Mouse (Mus musculus): ENCODE results near the gene Cpne7. TPM values are rescaled to one million over a fixed set of nuclear protein-coding genes. Genes with fewer than 3 reads are reported as not detected.

The Cpne7 gene
- polyA plus RNA-seq, 1 experiment from 2014 or later = 0.46 TPM

- H3K36me3 ChIP-seq (ENCODE audit: control insufficient read depth, insufficient read depth) = no peaks in the 10 kb centered on the region
- H3K27ac ChIP-seq (ENCODE audit: low read depth, low read length) = no peak overlapping the region
- H3K4me2 ChIP-seq (replicated peaks; ENCODE audit: low read depth) = no peak overlapping the region
- no peaks in the 10 kb centered on the region for H3K4me1 ChIP-seq (replicated peaks; ENCODE audit: control insufficient read depth, insufficient read depth, low read length)
- H3K9me3 ChIP-seq (ENCODE audit: control insufficient read depth) = no peaks in the 10 kb centered on the region
- H3K9ac ChIP-seq (ENCODE audit: low read depth, low read length) = no peak overlapping the region
- no peak for ATAC-seq
- H3K4me3 ChIP-seq (ENCODE audit: low read depth, low read length) = no peak overlapping the region
- WGBS = 77% methylated on average over 5 of the region's 5 CpGs
- H3K27me3 ChIP-seq (replicated peaks; ENCODE audit: control insufficient read depth, insufficient read depth, low read length) = peaks cover 36% of the 10 kb centered on the region; the same call in 1 of the 2 replicates
- no peak for TF ChIP-seq CTCF (IDR thresholded peaks at IDR 0.05; ENCODE audit: low read depth)
Observed at GRCm38 (mm10) chr8:123122670-123123069, 5.5 kb downstream of the Cpne7 start.

GRCm38 (mm10) chr8:123126193-123126816 is 9.1 kb downstream of the Cpne7 start:
- Histone ChIP-seq H3K9me3 (ENCODE audit: control insufficient read depth) (no peaks in the 10 kb centered on the region), H3K9ac (ENCODE audit: low read depth, low read length) (no peak overlapping the region), H3K4me2 (replicated peaks; ENCODE audit: low read depth) (peak overlapping the region; percentile 57), H3K27me3 (replicated peaks; ENCODE audit: control insufficient read depth, insufficient read depth, low read length) (0 out of 2 replicates have a peak, but pooled peaks cover 18% of the 10 kb centered on the region), H3K36me3 (ENCODE audit: control insufficient read depth, insufficient read depth) (no peaks in the 10 kb centered on the region), H3K4me1 (replicated peaks; ENCODE audit: control insufficient read depth, insufficient read depth, low read length) (no peaks in the 10 kb centered on the region), H3K4me3 (ENCODE audit: low read depth, low read length) (peak overlapping the region; percentile 23), H3K27ac (ENCODE audit: low read depth, low read length) (no peak overlapping the region)
- 6% methylated on average over 19 of the region's 19 CpGs for WGBS
- TF ChIP-seq CTCF (IDR thresholded peaks at IDR 0.05; ENCODE audit: low read depth) = no peak
- ATAC-seq = peak; percentile 72

GRCm38 (mm10) chr8:123131041-123131440 is 13.9 kb downstream of the Cpne7 start:
- H3K9ac ChIP-seq (ENCODE audit: low read depth, low read length) = no peak overlapping the region
- no peak for TF ChIP-seq CTCF (IDR thresholded peaks at IDR 0.05; ENCODE audit: low read depth)
- H3K27me3 ChIP-seq (replicated peaks; ENCODE audit: control insufficient read depth, insufficient read depth, low read length) = 0 out of 2 replicates have a peak, but pooled peaks cover 5% of the 10 kb centered on the region
- 55% methylated on average over 9 of the region's 9 CpGs for WGBS
- no peak overlapping the region for H3K4me2 ChIP-seq (replicated peaks; ENCODE audit: low read depth)
- H3K36me3 ChIP-seq (ENCODE audit: control insufficient read depth, insufficient read depth) = no peaks in the 10 kb centered on the region
- no peaks in the 10 kb centered on the region for H3K4me1 ChIP-seq (replicated peaks; ENCODE audit: control insufficient read depth, insufficient read depth, low read length)
- no peak for ATAC-seq
- no peak overlapping the region for H3K4me3 ChIP-seq (ENCODE audit: low read depth, low read length)
- H3K9me3 ChIP-seq (ENCODE audit: control insufficient read depth) = no peaks in the 10 kb centered on the region
- H3K27ac ChIP-seq (ENCODE audit: low read depth, low read length) = no peak overlapping the region

GRCm38 (mm10) chr8:123132953-123133352 is 15.8 kb downstream of the Cpne7 start:
- H3K4me3 ChIP-seq (ENCODE audit: low read depth, low read length) = no peak overlapping the region
- no peaks in the 10 kb centered on the region for H3K4me1 ChIP-seq (replicated peaks; ENCODE audit: control insufficient read depth, insufficient read depth, low read length)
- no peak for ATAC-seq
- no peak overlapping the region for H3K9ac ChIP-seq (ENCODE audit: low read depth, low read length)
- H3K36me3 ChIP-seq (ENCODE audit: control insufficient read depth, insufficient read depth) = no peaks in the 10 kb centered on the region
- H3K4me2 ChIP-seq (replicated peaks; ENCODE audit: low read depth) = no peak overlapping the region
- no peak overlapping the region for H3K27ac ChIP-seq (ENCODE audit: low read depth, low read length)
- no peaks in the 10 kb centered on the region for H3K27me3 ChIP-seq (replicated peaks; ENCODE audit: control insufficient read depth, insufficient read depth, low read length)
- H3K9me3 ChIP-seq (ENCODE audit: control insufficient read depth) = no peaks in the 10 kb centered on the region
- TF ChIP-seq CTCF (IDR thresholded peaks at IDR 0.05; ENCODE audit: low read depth) = peak; percentile 37; the same call in 1 of the 2 replicates
- WGBS = 98% methylated on average over 2 of the region's 2 CpGs

DNA sequence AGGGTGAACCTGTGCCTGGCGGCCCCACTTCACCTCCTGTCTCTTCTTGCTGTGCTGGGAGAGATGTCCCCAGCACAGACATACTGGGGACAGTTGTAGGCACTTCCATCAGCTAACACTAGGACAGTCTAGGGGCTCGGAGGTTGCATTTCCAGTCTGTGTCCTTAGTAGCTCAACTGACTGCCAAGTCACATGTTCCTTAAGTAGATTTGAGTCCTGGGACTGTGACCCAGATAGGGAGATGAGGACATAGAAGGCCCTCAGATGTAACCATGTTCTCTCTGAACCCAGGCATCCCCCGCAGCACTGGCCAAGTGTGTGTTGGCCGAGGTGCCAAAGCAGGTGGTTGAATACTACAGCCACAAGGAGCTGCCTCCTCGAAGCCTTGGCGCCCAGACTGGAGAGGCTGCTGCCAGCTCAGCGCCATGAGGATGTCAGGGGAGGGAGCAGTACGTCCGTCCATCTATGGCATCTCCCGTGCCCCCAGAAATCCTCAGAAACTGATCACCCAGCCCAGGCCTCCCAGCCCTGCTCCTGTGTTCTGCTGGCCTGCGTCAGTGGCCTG is 17.1 kb downstream of the Cpne7 start:
- no peak overlapping the region for H3K4me3 ChIP-seq (ENCODE audit: low read depth, low read length)
- no peak for ATAC-seq
- WGBS = 87% methylated on average over 11 of the region's 11 CpGs

DNA sequence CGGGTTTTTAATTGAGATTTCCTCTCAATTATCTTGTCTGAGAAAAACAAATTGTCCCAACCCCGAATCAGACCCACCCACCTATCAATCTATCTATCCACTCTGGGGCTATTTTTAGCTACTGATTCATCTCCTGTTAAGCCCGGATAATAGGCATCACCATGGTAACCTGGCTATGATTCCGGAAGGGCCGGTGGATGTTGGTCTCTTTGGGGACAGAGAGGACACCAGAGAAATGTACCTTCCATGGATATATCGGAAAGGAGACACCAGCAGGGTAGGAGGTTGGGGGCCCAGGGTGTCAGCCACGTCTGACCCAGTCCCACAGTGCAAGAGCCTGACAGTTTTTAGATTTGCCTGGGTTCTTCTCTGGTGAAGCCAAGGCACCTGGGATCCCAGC is 18.2 kb downstream of the Cpne7 start:
- TF ChIP-seq CTCF (IDR thresholded peaks at IDR 0.05; ENCODE audit: low read depth) = no peak
- 29% methylated on average over 7 of the region's 7 CpGs for WGBS
- Histone ChIP-seq H3K4me2 (replicated peaks; ENCODE audit: low read depth) (no peak overlapping the region), H3K4me1 (replicated peaks; ENCODE audit: control insufficient read depth, insufficient read depth, low read length) (no peaks in the 10 kb centered on the region), H3K27me3 (replicated peaks; ENCODE audit: control insufficient read depth, insufficient read depth, low read length) (no peaks in the 10 kb centered on the region), H3K9ac (ENCODE audit: low read depth, low read length) (no peak overlapping the region), H3K9me3 (ENCODE audit: control insufficient read depth) (no peaks in the 10 kb centered on the region), H3K4me3 (ENCODE audit: low read depth, low read length) (no peak overlapping the region), H3K36me3 (ENCODE audit: control insufficient read depth, insufficient read depth) (no peaks in the 10 kb centered on the region), H3K27ac (ENCODE audit: low read depth, low read length) (no peak overlapping the region)
- ATAC-seq = no peak

More for the DNA sequence above, 17.1 kb downstream of the Cpne7 start:
- H3K27me3 ChIP-seq (replicated peaks; ENCODE audit: control insufficient read depth, insufficient read depth, low read length) = no peaks in the 10 kb centered on the region
- no peak overlapping the region for H3K9ac ChIP-seq (ENCODE audit: low read depth, low read length)
- H3K4me2 ChIP-seq (replicated peaks; ENCODE audit: low read depth) = no peak overlapping the region
- no peaks in the 10 kb centered on the region for H3K9me3 ChIP-seq (ENCODE audit: control insufficient read depth)
- no peak overlapping the region for H3K27ac ChIP-seq (ENCODE audit: low read depth, low read length)
- H3K4me1 ChIP-seq (replicated peaks; ENCODE audit: control insufficient read depth, insufficient read depth, low read length) = no peaks in the 10 kb centered on the region
- no peak for TF ChIP-seq CTCF (IDR thresholded peaks at IDR 0.05; ENCODE audit: low read depth)
- no peaks in the 10 kb centered on the region for H3K36me3 ChIP-seq (ENCODE audit: control insufficient read depth, insufficient read depth)
